In the genomic region with DNA sequence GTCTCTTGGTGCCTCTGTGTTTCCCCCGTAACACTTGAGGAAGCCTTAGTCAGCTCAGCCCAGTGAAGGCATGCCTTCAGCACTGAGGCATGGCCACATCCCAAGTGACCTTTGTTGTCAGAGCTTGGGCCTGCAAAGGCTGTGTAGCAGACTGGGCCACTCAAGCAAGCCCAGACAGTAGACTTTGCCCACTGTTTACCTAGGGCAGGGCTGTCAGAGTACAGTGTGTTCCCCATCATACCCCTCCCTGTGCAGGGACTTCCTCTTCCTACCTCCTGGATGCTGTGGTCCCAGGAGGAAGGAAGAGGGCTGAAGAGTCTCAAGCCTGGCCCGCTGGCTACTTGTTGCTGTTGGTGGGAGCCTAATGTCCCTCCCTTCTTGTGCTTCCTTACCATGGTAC, we compare ENCODE assay signal across 10 mouse cellular contexts. TPM values are rescaled to one million over a fixed set of nuclear protein-coding genes. Genes with fewer than 3 reads are reported as not detected.
DNase-seq lines count a peak whose midpoint lies in the region; ATAC-seq and TF ChIP-seq lines count a peak whose summit lies in the region.
"Had no signal": no experiment of that assay in that cellular context is flagged by ENCODE, and none has a peak within 500 bp of the region (broad histone marks: within the 10 kb centered on the region; RNA-seq: fewer than 3 reads in every experiment).

No protein-coding gene starts in this region.

- TF ChIP-seq CTCF in bone marrow, adult 2 months (IDR thresholded peaks at IDR 0.05; ENCODE audit: control insufficient read depth, insufficient read depth, low read length): no peak

- peak; percentile 91 for DNase-seq in kidney, postnatal 14 days
- DNase-seq in lung, postnatal 14 days: peak; percentile 55
- DNase-seq in right cerebral cortex, postnatal 36 days (ENCODE audit: low spot score in 2 of 2): no peak
- no peak for DNase-seq in midbrain, embryonic 10.5 days (ENCODE audit: low spot score)
- DNase-seq in cerebellum, postnatal 25 days: no peak
- DNase-seq: gastrocnemius, postnatal 10 days had no signal

- no peak overlapping the region; the same call in 1 of the 2 replicates for H3K9ac ChIP-seq in heart, embryonic 14.5 days (ENCODE audit: low read length)
- H3K9ac ChIP-seq: embryonic facial prominence, embryonic 12.5 days had no signal

- peaks cover 10% of the 10 kb centered on the region for H3K4me1 ChIP-seq in bone marrow, adult 2 months (ENCODE audit: control insufficient read depth, insufficient read depth, low read length)
- H3K4me1 ChIP-seq in heart, embryonic 14.5 days (ENCODE audit: control insufficient read depth in 2 of 2, insufficient read depth in 2 of 2, low read length in 2 of 2): peaks cover 22 to 39% of the 10 kb centered on the region in 2 experiments
- no peaks in the 10 kb centered on the region for H3K4me1 ChIP-seq in midbrain, embryonic 10.5 days
- H3K4me1 ChIP-seq: embryonic facial prominence, embryonic 12.5 days had no signal

- ATAC-seq in heart, embryonic 14.5 days (ENCODE audit: insufficient number of reproducible peaks, insufficient read depth, low FRiP score, low read depth): no peak
- ATAC-seq in activated CD4-positive, CD25-positive, alpha-beta regulatory T cell, adult 4 months: no peak

- no peak for TF ChIP-seq POLR2A in bone marrow, adult 2 months (IDR thresholded peaks at IDR 0.05; ENCODE audit: borderline replicate concordance, control insufficient read depth, low read depth, low read length)

- 47% methylated on average over 2 of the region's 2 CpGs for whole genome bisulfite sequencing in bone marrow, adult 2 months
- WGBS in heart, embryonic 14.5 days: 66% methylated on average over 2 of the region's 2 CpGs
- WGBS in midbrain, embryonic 10.5 days: 91% methylated on average over 2 of the region's 2 CpGs

- H3K4me2 ChIP-seq in heart, embryonic 14.5 days (ENCODE audit: low read length): no peak overlapping the region
- H3K4me2 ChIP-seq: embryonic facial prominence, embryonic 12.5 days had no signal

- H3K4me3 ChIP-seq in bone marrow, adult 2 months (replicated peaks; ENCODE audit: control insufficient read depth, low read depth, low read length): no peak overlapping the region
- H3K4me3 ChIP-seq in heart, embryonic 14.5 days (ENCODE audit: control insufficient read depth in 1 of 2, insufficient read depth in 1 of 2, low read depth in 1 of 2, low read length in 2 of 2): no peak overlapping the region
- H3K4me3 ChIP-seq in midbrain, embryonic 10.5 days: no peak overlapping the region
- H3K4me3 ChIP-seq: embryonic facial prominence, embryonic 12.5 days had no signal

- no peaks in the 10 kb centered on the region for H3K27me3 ChIP-seq in heart, embryonic 14.5 days (ENCODE audit: control insufficient read depth, insufficient read depth, low read length)
- no peaks in the 10 kb centered on the region for H3K27me3 ChIP-seq in midbrain, embryonic 10.5 days (ENCODE audit: low read depth, poor library complexity, severe bottlenecking)
- H3K27me3 ChIP-seq: embryonic facial prominence, embryonic 12.5 days had no signal

- H3K27ac ChIP-seq in bone marrow, adult 2 months (ENCODE audit: control insufficient read depth, insufficient read depth, low read depth, low read length, poor library complexity): peak overlapping the region; percentile 19; the same call in 1 of the 2 replicates
- H3K27ac ChIP-seq in heart, embryonic 14.5 days (replicated peaks in 1 of 2; ENCODE audit: control insufficient read depth in 1 of 2, insufficient read depth in 1 of 2, low read depth in 2 of 2, low read length in 2 of 2): peak overlapping the region; percentile 5 to 18; a peak in 1 of 4 replicates
- no peak overlapping the region for H3K27ac ChIP-seq in midbrain, embryonic 10.5 days (replicated peaks)
- H3K27ac ChIP-seq: embryonic facial prominence, embryonic 12.5 days had no signal

- H3K9me3 ChIP-seq in heart, embryonic 14.5 days (ENCODE audit: control insufficient read depth, low read length): no peaks in the 10 kb centered on the region
- H3K9me3 ChIP-seq in midbrain, embryonic 10.5 days (replicated peaks): no peaks in the 10 kb centered on the region
- H3K9me3 ChIP-seq: embryonic facial prominence, embryonic 12.5 days had no signal

- peaks cover 59% of the 10 kb centered on the region for H3K36me3 ChIP-seq in heart, embryonic 14.5 days (ENCODE audit: control insufficient read depth, insufficient read depth, low read length)
- peaks cover 90% of the 10 kb centered on the region for H3K36me3 ChIP-seq in midbrain, embryonic 10.5 days

RNA-seq across cellular contexts. Expression of a gene that starts 46.3 kb away (rescaled TPM):
- polyA plus RNA-seq in bone marrow, adult 2 months (2011; ENCODE audit: insufficient read depth, insufficient read length, low replicate concordance, missing spikeins): 80.6 and 112 TPM in 2 replicates
- 227 and 228 TPM in 2 replicates for polyA plus RNA-seq in heart, embryonic 14.5 days (2014; fragmentation: Nextera tagmentation; extraction: Ambion mirVana)
- polyA plus RNA-seq in midbrain, embryonic 10.5 days (2016; fragmentation: Nextera tagmentation; extraction: Ambion mirVana): 117 and 122 TPM in 2 replicates
- polyA plus RNA-seq in activated CD4-positive, CD25-positive, alpha-beta regulatory T cell, adult 4 months (2017; shearing (Covaris generic)): 100 to 1,000 TPM; 391 to 437 TPM

RNA-seq across cellular contexts. Expression of a gene that starts 54.8 kb away (rescaled TPM):
- polyA plus RNA-seq in bone marrow, adult 2 months (2011; ENCODE audit: insufficient read depth, insufficient read length, low replicate concordance, missing spikeins): 26.8 and 37.7 TPM in 2 replicates
- polyA plus RNA-seq in heart, embryonic 14.5 days (2014; fragmentation: Nextera tagmentation; extraction: Ambion mirVana): 30.2 and 36.9 TPM in 2 replicates
- 21.7 and 28.8 TPM in 2 replicates for polyA plus RNA-seq in midbrain, embryonic 10.5 days (2016; fragmentation: Nextera tagmentation; extraction: Ambion mirVana)
- polyA plus RNA-seq in activated CD4-positive, CD25-positive, alpha-beta regulatory T cell, adult 4 months (2017; shearing (Covaris generic)): 10 to 100 TPM; 25.1 to 28.8 TPM

RNA-seq across cellular contexts. Expression of a gene that starts 55.4 kb away (rescaled TPM):
- polyA plus RNA-seq in bone marrow, adult 2 months (2011; ENCODE audit: insufficient read depth, insufficient read length, low replicate concordance, missing spikeins): 9.8 and 23.4 TPM in 2 replicates
- polyA plus RNA-seq in heart, embryonic 14.5 days (2014; fragmentation: Nextera tagmentation; extraction: Ambion mirVana): 120 and 121 TPM in 2 replicates
- 104 and 113 TPM in 2 replicates for polyA plus RNA-seq in midbrain, embryonic 10.5 days (2016; fragmentation: Nextera tagmentation; extraction: Ambion mirVana)
- 10 to 100 TPM; 39.5 to 45.7 TPM for polyA plus RNA-seq in activated CD4-positive, CD25-positive, alpha-beta regulatory T cell, adult 4 months (2017; shearing (Covaris generic))

Comparison
In these comparisons a context has a peak if more than half of its experiments do, and no peak if none do; other contexts are left out.
1. DNase-seq: peak in kidney, postnatal 14 days (single experiment) and lung, postnatal 14 days (single experiment); none in right cerebral cortex, postnatal 36 days (0 of 2), midbrain, embryonic 10.5 days (single experiment) and cerebellum, postnatal 25 days (0 of 2).